Mouse (Mus musculus) liver, adult 2 months (tissue): Measurements from ENCODE around the gene Gm20538. TPM values are rescaled to one million over a fixed set of nuclear protein-coding genes. Genes with fewer than 3 reads are reported as not detected.

Experiments used
- DNase-seq: peaks from one replicate; pipeline ENCODE4 v3.0.0-alpha.2; 2011; ENCODE audit warnings: low read depth, low spot score; ENCODE audit errors: extremely low read depth
- H3K27ac ChIP-seq: fragments of 200-500 bp; replicated peaks from 2 replicates; pipeline ENCODE4 v1.5.1; 2012; ENCODE audit warnings: low read depth, mild to moderate bottlenecking, control low read depth, inconsistent platforms, low read length; ENCODE audit not compliant: insufficient read depth
- H3K27me3 ChIP-seq: fragments of 200-500 bp; 2 replicates; pipeline ENCODE4 v1.6.1; 2012; ENCODE audit warnings: mild to moderate bottlenecking, moderate library complexity, low read length, inconsistent platforms; ENCODE audit not compliant: control insufficient read depth, insufficient read depth
- H3K36me3 ChIP-seq: fragments of 200-500 bp; 2 replicates; pipeline ENCODE4 v1.6.1; 2012; ENCODE audit warnings: low read length, inconsistent platforms; ENCODE audit not compliant: control insufficient read depth, insufficient read depth
- H3K4me1 ChIP-seq: fragments of 200-500 bp; 2 replicates; pipeline ENCODE4 v1.6.1; 2011; ENCODE audit warnings: low read length; ENCODE audit not compliant: control insufficient read depth, insufficient read depth
- H3K4me3 ChIP-seq: fragments of 200-500 bp; 2 replicates; pipeline ENCODE4 v1.5.1; 2011; ENCODE audit warnings: low read depth, mild to moderate bottlenecking, control low read depth, low read length, moderate library complexity; ENCODE audit not compliant: insufficient read depth
- H3K79me2 ChIP-seq: fragments of 200-500 bp; 2 replicates; pipeline ENCODE4 v1.6.1; 2012; ENCODE audit warnings: inconsistent platforms, mild to moderate bottlenecking, low read length, moderate library complexity; ENCODE audit not compliant: control insufficient read depth, insufficient read depth
- H3K9ac ChIP-seq: fragments of 200-500 bp; 2 replicates; pipeline ENCODE4 v1.6.1; 2012; ENCODE audit warnings: low read depth, mild to moderate bottlenecking, control low read depth, inconsistent platforms, low read length
- CTCF ChIP-seq: fragments of 200-500 bp; IDR thresholded peaks from 2 replicates; pipeline ENCODE4 v1.5.1; 2011; ENCODE audit warnings: low read depth, low read length, control low read depth
- POLR2A ChIP-seq: fragments of 200-500 bp; IDR thresholded peaks from 2 replicates; pipeline ENCODE4 v1.6.1; 2011; ENCODE audit warnings: low read length, control low read depth; ENCODE audit not compliant: insufficient read depth; ENCODE audit errors: extremely low read depth
- WGBS: fragments of 180-500 bp; shearing (Covaris S2); methylation state at CpG from one replicate; pipeline ENCODE4 v1.1.7; 2018; 5-methylcytosine and 5-hydroxymethylcytosine counted together
- polyA plus RNA-seq: library from polyadenylated mRNA; depleted of rRNA; stranded (reverse); fragments of >200 nt; gene quantifications from 2 replicates; pipeline ENCODE4 v1.2.3, GENCODE M21; 2012
- total RNA-seq: library from RNA; depleted of rRNA; stranded (reverse); fragments of >200 nt; gene quantifications from 2 replicates; pipeline ENCODE4 v1.2.3, GENCODE M21; 2014

Gene Gm20538
- total and polyA plus RNA-seq, 2 experiments = not detected

DNA sequence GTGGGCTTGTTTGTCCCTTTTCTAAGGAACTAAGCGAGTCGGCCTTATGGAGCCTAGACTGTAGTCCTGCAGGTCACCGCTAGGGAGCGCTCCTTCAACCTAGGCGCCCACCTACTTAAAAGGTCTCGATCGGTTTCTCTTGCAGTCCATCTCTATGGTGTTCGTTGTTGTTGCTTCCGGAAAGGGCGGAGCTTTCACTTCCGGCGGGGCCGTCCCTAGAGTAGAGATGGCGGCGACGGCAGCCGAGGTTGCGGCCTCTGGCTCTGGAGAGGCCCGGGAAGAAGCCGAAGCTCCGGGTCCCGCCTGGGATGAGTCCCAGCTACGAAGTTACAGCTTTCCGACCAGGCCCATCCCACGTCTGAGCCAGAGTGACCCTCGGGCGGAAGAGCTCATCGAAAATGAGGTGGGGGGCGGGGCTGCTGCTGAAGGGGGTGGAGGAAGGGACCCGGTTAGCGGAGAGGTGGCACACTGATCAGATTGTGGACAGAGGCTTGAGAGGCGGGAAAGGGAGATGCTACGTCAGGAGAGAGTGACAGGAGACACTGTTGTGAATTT, 10.1 kb upstream of the Gm20538 start, which contains the start of gene Hif1an:
TSS of gene Hif1an (plus strand) at position 199 of the 555 bp plus-strand sequence.
- peak within 1 kb of the TSS; percentile 51 for H3K27ac ChIP-seq
- DNase-seq = peak; percentile 90
- WGBS = 0% methylated on average over 33 of the region's 33 CpGs
- H3K79me2 ChIP-seq = peaks cover 9% of the 10 kb centered on the region; the same call in 1 of the 2 replicates
- H3K4me3 ChIP-seq = peak within 1 kb of the TSS; percentile 95
- no peaks in the 10 kb centered on the region for H3K27me3 ChIP-seq
- H3K36me3 ChIP-seq = peaks cover 25% of the 10 kb centered on the region
- peak within 1 kb of the TSS; percentile 83 for H3K9ac ChIP-seq
- TF ChIP-seq POLR2A (peak; percentile 61), CTCF (peak; percentile 92)
- H3K4me1 ChIP-seq = peaks cover 6% of the 10 kb centered on the region

DNA sequence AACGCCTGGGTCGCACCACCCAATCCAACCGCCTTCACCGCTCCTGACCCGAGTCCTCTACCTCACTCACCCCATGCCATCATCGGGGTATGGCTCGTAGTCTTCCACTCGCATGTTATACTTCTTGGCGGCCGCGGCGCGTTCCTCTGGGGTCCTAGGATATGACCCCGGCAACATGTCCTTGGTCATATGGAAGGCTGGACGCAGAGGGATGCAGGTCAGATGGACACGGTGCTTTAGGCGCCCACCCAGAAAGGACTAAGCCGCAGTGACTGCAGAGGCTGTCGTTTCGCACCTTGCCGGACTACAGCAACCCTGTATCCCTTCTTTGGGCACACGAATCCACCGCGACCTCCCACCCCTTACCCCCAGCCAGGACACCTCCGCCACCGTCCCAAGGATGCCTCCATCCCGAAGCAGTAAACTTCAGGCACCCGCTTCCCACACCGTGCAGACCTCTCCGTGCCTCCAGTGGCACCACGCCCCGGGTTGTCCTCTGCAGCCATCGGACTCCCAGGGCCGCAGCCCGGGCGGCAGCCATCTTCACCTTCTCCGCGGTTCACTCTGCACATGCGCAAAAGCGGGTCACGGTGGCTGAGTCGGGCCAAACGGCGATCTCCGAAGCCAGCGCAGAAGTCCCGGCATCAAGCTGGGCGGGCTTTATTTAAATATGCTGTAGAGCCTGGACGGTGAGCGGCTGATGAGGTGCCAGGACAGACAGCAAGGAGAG, 2.4 kb upstream of the Gm20538 start, which contains the start of gene Ndufb8:
TSS of gene Ndufb8 (minus strand) at position 580 of the 730 bp plus-strand sequence.
- Histone ChIP-seq H3K4me1 (peaks cover 4% of the 10 kb centered on the region), H3K79me2 (peaks cover 9% of the 10 kb centered on the region; the same call in 1 of the 2 replicates), H3K27ac (peak within 1 kb of the TSS; percentile 77), H3K9ac (peak within 1 kb of the TSS; percentile 94), H3K4me3 (peak within 1 kb of the TSS; percentile 97), H3K27me3 (no peaks in the 10 kb centered on the region), H3K36me3 (peaks cover 18% of the 10 kb centered on the region)
- under 1% methylated on average over 50 of the region's 50 CpGs for WGBS
- TF ChIP-seq CTCF = no peak
- TF ChIP-seq POLR2A = peak; percentile 90
- peak; percentile 85 for DNase-seq

GRCm38 (mm10) chr19:44554490-44554860, 1.8 kb upstream of the Gm20538 start:
- TF ChIP-seq CTCF = no peak
- TF ChIP-seq POLR2A = no peak
- peaks cover 4% of the 10 kb centered on the region for H3K4me1 ChIP-seq
- DNase-seq = no peak
- H3K4me3 ChIP-seq = peak overlapping the region; percentile 97
- H3K27me3 ChIP-seq = no peaks in the 10 kb centered on the region
- H3K79me2 ChIP-seq = peaks cover 9% of the 10 kb centered on the region; the same call in 1 of the 2 replicates
- peak overlapping the region; percentile 94 for H3K9ac ChIP-seq
- peaks cover 22% of the 10 kb centered on the region for H3K36me3 ChIP-seq
- WGBS = 1% methylated on average over 8 of the region's 8 CpGs
- H3K27ac ChIP-seq = no peak overlapping the region

GRCm38 (mm10) chr19:44553286-44553685, 655 bp upstream of the Gm20538 start:
- DNase-seq = no peak
- Histone ChIP-seq H3K27ac (no peak overlapping the region), H3K4me1 (peaks cover 4% of the 10 kb centered on the region), H3K79me2 (peaks cover 9% of the 10 kb centered on the region; the same call in 1 of the 2 replicates), H3K27me3 (no peaks in the 10 kb centered on the region), H3K36me3 (peaks cover 25% of the 10 kb centered on the region), H3K9ac (no peak overlapping the region), H3K4me3 (no peak overlapping the region)
- no peak for TF ChIP-seq CTCF
- TF ChIP-seq POLR2A = no peak
- 89% methylated on average over 4 of the region's 4 CpGs for WGBS

GRCm38 (mm10) chr19:44545321-44546041, 7.2 kb downstream of the Gm20538 start, which contains the start of gene Sec31b:
Gene Sec31b, minus strand, starts transcription at chr19:44545864.
- Histone ChIP-seq H3K4me3 (peak within 1 kb of the TSS; percentile 78), H3K27ac (peak within 1 kb of the TSS; percentile 57), H3K27me3 (no peaks in the 10 kb centered on the region), H3K79me2 (no peaks in the 10 kb centered on the region), H3K9ac (peak within 1 kb of the TSS; percentile 91), H3K36me3 (peaks cover 12% of the 10 kb centered on the region), H3K4me1 (peaks cover 6% of the 10 kb centered on the region; the same call in 1 of the 2 replicates)
- TF ChIP-seq POLR2A = 0 out of 2 replicates have a peak, but pooled peaks have one; percentile 22
- TF ChIP-seq CTCF = no peak
- under 1% methylated on average over 47 of the region's 47 CpGs for WGBS
- peak; percentile 59 for DNase-seq
